ENCODE assay signal across 13 mouse cellular contexts in the genomic region with DNA sequence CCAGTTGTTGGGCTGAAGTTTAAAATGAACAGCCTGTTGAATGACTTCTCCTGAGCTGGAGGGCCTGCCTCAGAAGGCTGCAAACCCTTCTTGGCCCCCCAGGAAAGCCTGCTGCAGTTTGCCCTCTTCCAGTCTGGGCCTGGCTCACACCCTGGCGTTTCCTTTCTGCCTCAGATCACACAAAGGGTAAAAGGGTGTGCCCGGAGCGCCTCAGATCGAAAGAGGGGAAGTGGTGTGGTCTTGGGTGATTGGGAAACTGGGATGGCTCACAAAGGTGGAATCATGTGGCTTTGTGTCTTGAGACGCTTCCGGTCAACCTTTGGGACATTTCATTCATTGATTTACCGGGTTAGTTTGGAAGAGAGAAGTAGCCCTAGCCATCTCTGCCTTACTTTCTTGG. TPM values are rescaled to one million over a fixed set of nuclear protein-coding genes. Genes with fewer than 3 reads are reported as not detected.
A peak's percentile ranks its signal among the peaks of the same experiment; 100 is the strongest.
DNase-seq lines count a peak whose midpoint lies in the region; ATAC-seq and TF ChIP-seq lines count a peak whose summit lies in the region.
"Had no signal": no experiment of that assay in that cellular context is flagged by ENCODE, and none has a peak within 500 bp of the region (broad histone marks: within the 10 kb centered on the region; RNA-seq: fewer than 3 reads in every experiment).

No protein-coding gene starts in this region.

- peaks cover 43% of the 10 kb centered on the region for H3K36me3 ChIP-seq in lung, postnatal 0 days (ENCODE audit: insufficient read depth, low read length)
- peaks cover 65% of the 10 kb centered on the region for H3K36me3 ChIP-seq in intestine, postnatal 0 days (ENCODE audit: control insufficient read depth, insufficient read depth)

- no peak for TF ChIP-seq EP300 in lung, postnatal 0 days (IDR thresholded peaks at IDR 0.05)

- no peaks in the 10 kb centered on the region; the same call in 1 of the 2 replicates for H3K4me1 ChIP-seq in lung, postnatal 0 days (ENCODE audit: insufficient read depth, low read depth, low read length)
- peaks cover 7% of the 10 kb centered on the region; the same call in 1 of the 2 replicates for H3K4me1 ChIP-seq in intestine, postnatal 0 days (replicated peaks; ENCODE audit: control insufficient read depth, insufficient read depth, low read length)

- H3K9ac ChIP-seq in lung, postnatal 0 days (replicated peaks; ENCODE audit: low read depth) = no peak overlapping the region
- no peak overlapping the region for H3K9ac ChIP-seq in intestine, postnatal 0 days (ENCODE audit: low read depth, low read length)
- H3K9ac ChIP-seq: embryonic facial prominence, embryonic 15.5 days had no signal

- no peak overlapping the region for H3K4me3 ChIP-seq in lung, postnatal 0 days (ENCODE audit: low read depth, low read length)
- H3K4me3 ChIP-seq in intestine, postnatal 0 days (ENCODE audit: low read depth, low read length) = no peak overlapping the region
- H3K4me3 ChIP-seq: embryonic facial prominence, embryonic 15.5 days; heart, adult 2 months had no signal

- no peak overlapping the region for H3K27ac ChIP-seq in lung, postnatal 0 days (ENCODE audit: low read length)
- H3K27ac ChIP-seq in intestine, postnatal 0 days (ENCODE audit: low read depth, low read length) = peak overlapping the region; percentile 28; the same call in 1 of the 2 replicates
- H3K27ac ChIP-seq: embryonic facial prominence, embryonic 15.5 days; heart, adult 2 months had no signal

- ATAC-seq in lung, postnatal 0 days = no peak
- ATAC-seq in intestine, postnatal 0 days = no peak

- TF ChIP-seq CTCF in lung, postnatal 0 days (IDR thresholded peaks at IDR 0.05) = no peak
- no peak for TF ChIP-seq CTCF in intestine, postnatal 0 days (IDR thresholded peaks at IDR 0.05; ENCODE audit: low read depth)

- H3K4me2 ChIP-seq in lung, postnatal 0 days (replicated peaks; ENCODE audit: low read depth, low read length) = no peak overlapping the region
- no peak overlapping the region for H3K4me2 ChIP-seq in intestine, postnatal 0 days (replicated peaks; ENCODE audit: low read depth)
- H3K4me2 ChIP-seq: embryonic facial prominence, embryonic 15.5 days had no signal

- WGBS in lung, postnatal 0 days = 62% methylated on average over 7 of the region's 7 CpGs
- 44% methylated on average over 7 of the region's 7 CpGs for WGBS in intestine, postnatal 0 days

- no peaks in the 10 kb centered on the region for H3K27me3 ChIP-seq in lung, postnatal 0 days (replicated peaks; ENCODE audit: insufficient read depth, low read length)
- H3K27me3 ChIP-seq in intestine, postnatal 0 days (replicated peaks; ENCODE audit: control insufficient read depth, insufficient read depth, low read length) = no peaks in the 10 kb centered on the region
- H3K27me3 ChIP-seq: embryonic facial prominence, embryonic 15.5 days had no signal

- H3K9me3 ChIP-seq in lung, postnatal 0 days (ENCODE audit: low read length) = no peaks in the 10 kb centered on the region
- H3K9me3 ChIP-seq in intestine, postnatal 0 days (ENCODE audit: control insufficient read depth) = no peaks in the 10 kb centered on the region
- H3K9me3 ChIP-seq: embryonic facial prominence, embryonic 15.5 days; G1E had no signal

- DNase-seq in lung, postnatal 0 days (ENCODE audit: low spot score) = peak; percentile 37
- no peak for DNase-seq in lung, postnatal 10 days
- peak; percentile 53 for DNase-seq in ZHBTc4 (ENCODE audit: low read depth, low spot score)
- peak; percentile 42 for DNase-seq in thymus, postnatal 14 days
- DNase-seq in embryo, embryonic 9.5 days (ENCODE audit: extremely low spot score) = no peak
- no peak for DNase-seq in left cerebral cortex, adult 18-20 months (ENCODE audit: low spot score in 2 of 2)
- DNase-seq: cerebellum, adult 8-10 months; heart, postnatal 36 days; kidney, adult 8-10 months had no signal

RNA-seq across cellular contexts. Expression of a gene that starts 14.2 kb away (rescaled TPM):
- polyA plus RNA-seq in lung, postnatal 0 days (2015; fragmentation: Nextera tagmentation; extraction: Ambion mirVana) = 1.3 and 1.5 TPM in 2 replicates
- polyA plus RNA-seq in intestine, postnatal 0 days (2015; fragmentation: Nextera tagmentation; extraction: Ambion mirVana) = 1.8 and 2.0 TPM in 2 replicates
- total RNA-seq in left cerebral cortex, adult 18-20 months (2021) = 10 to 100 TPM; 73.9 to 75.8 TPM
- polyA plus RNA-seq: G1E had no signal

RNA-seq across cellular contexts. Expression of a gene that starts 27.6 kb away (rescaled TPM):
- 96.4 and 107 TPM in 2 replicates for polyA plus RNA-seq in lung, postnatal 0 days (2015; fragmentation: Nextera tagmentation; extraction: Ambion mirVana)
- 98.2 and 103 TPM in 2 replicates for polyA plus RNA-seq in intestine, postnatal 0 days (2015; fragmentation: Nextera tagmentation; extraction: Ambion mirVana)
- total RNA-seq in left cerebral cortex, adult 18-20 months (2021) = 100 to 1,000 TPM; 165 to 168 TPM

RNA-seq across cellular contexts. Expression of a gene that starts 44.2 kb away (rescaled TPM):
- polyA plus RNA-seq in lung, postnatal 0 days (2015; fragmentation: Nextera tagmentation; extraction: Ambion mirVana) = 464 and 478 TPM in 2 replicates
- 538 and 555 TPM in 2 replicates for polyA plus RNA-seq in intestine, postnatal 0 days (2015; fragmentation: Nextera tagmentation; extraction: Ambion mirVana)
- total RNA-seq in left cerebral cortex, adult 18-20 months (2021) = 100 to 1,000 TPM; 351 to 356 TPM

RNA-seq across cellular contexts. Expression of a gene that starts 50.7 kb away (rescaled TPM):
- polyA plus RNA-seq in lung, postnatal 0 days (2015; fragmentation: Nextera tagmentation; extraction: Ambion mirVana) = not detected in 2 replicates
- not detected in 2 replicates for polyA plus RNA-seq in intestine, postnatal 0 days (2015; fragmentation: Nextera tagmentation; extraction: Ambion mirVana)
- total RNA-seq in left cerebral cortex, adult 18-20 months (2021) = 1 to 10 TPM in 1 of 2 experiments, under 1 TPM in 1; 0.98 to 1.1 TPM
- total RNA-seq: heart, adult 2 months; heart, postnatal 36 days had no signal

RNA-seq across cellular contexts. Expression of a gene that starts 57.5 kb away (rescaled TPM):
- polyA plus RNA-seq in lung, postnatal 0 days (2015; fragmentation: Nextera tagmentation; extraction: Ambion mirVana) = 0.08 and 0.29 TPM in 2 replicates
- polyA plus RNA-seq in intestine, postnatal 0 days (2015; fragmentation: Nextera tagmentation; extraction: Ambion mirVana) = 0.64 and 0.83 TPM in 2 replicates
- 1 to 10 TPM; 3.6 to 4.5 TPM for total RNA-seq in left cerebral cortex, adult 18-20 months (2021)
- polyA plus RNA-seq: G1E had no signal

Comparison
In these comparisons a context has a peak if more than half of its experiments do, and no peak if none do; other contexts are left out.
1. DNase-seq: peak in lung, postnatal 0 days (single experiment), ZHBTc4 (single experiment) and thymus, postnatal 14 days (single experiment); none in lung, postnatal 10 days (single experiment), embryo, embryonic 9.5 days (single experiment) and left cerebral cortex, adult 18-20 months (0 of 2).